Mouse (Mus musculus): ENCODE measurements at regions not wholly inside any gene's neighbourhood (a gene's known extent, or its start where the extent isn't known, plus 50 kb on each side); places are given as distances from the start of the nearest gene placed in this dataset.

DNA sequence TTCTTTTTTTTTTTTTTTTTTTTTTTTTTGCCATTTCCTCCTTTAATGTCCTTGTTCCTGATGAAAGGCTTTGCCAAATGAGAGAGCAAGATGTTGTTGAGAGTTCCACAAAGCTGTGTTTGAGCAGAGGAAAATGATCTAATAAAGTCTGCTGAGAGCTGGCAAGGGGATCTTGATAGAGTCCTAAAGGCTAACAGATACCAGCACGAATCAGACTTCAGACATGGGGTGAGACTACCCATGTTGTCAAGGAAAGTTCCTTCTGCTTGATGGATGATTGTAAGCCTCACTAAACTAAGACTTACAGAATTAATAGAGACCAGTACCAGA lies 665.2 kb upstream of the Fam92a start:
- Histone ChIP-seq H3K27ac (replicated peaks; ENCODE audit: low read depth, low read length) (no peak overlapping the region), H3K36me3 (ENCODE audit: control insufficient read depth, insufficient read depth, low read length) (no peaks in the 10 kb centered on the region), H3K4me1 (ENCODE audit: control insufficient read depth, insufficient read depth, low read length) (no peaks in the 10 kb centered on the region), H3K4me2 (ENCODE audit: low read depth, low read length) (no peak overlapping the region), H3K9me3 (ENCODE audit: control insufficient read depth, low read length) (no peaks in the 10 kb centered on the region), H3K27me3 (replicated peaks; ENCODE audit: control insufficient read depth, insufficient read depth, low read length) (no peaks in the 10 kb centered on the region), H3K4me3 (ENCODE audit: low read depth, low read length) (no peak overlapping the region), H3K9ac (ENCODE audit: low read depth, low read length) (no peak overlapping the region)
- no peak for DNase-seq (ENCODE audit: low spot score)
- ATAC-seq (ENCODE audit: low read depth) = no peak
- WGBS = 56% methylated on average over 1 of the region's 1 CpGs

DNA sequence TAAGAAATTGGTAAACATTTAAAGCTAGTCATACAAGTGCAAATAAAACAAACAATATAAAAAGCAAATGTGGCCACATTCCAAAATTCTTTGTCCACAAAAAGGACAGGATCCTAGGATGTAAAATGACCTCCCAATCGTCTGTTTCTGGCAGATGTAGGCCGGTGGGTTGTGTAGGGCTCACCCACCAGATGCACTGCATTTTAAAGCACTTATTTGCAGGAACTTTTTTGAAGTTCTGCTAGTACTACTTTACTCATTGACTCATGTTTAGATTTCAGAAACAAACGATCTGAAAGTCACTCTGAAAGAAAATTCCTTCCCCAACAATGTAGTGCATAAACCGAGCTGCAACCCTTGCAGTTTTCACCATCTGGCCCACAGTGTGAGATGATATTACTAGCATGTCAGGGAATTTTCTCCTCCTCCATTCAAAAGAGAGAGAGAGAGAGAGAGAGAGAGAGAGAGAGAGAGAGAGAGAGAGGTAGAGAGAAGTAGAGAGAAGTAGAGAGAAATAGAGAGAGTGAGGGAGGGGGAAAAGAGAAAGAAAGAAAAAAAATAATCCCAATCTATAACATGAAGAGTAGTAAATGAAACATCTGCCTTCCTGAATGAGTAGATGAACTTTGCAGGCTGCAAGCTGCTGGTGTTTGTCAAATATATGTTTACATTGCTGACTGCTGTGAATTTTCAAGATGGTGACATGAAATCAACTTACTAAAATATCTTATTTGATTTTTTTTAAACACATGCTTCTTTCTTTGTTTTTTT lies 664.7 kb upstream of the Fam92a start:
- DNase-seq (ENCODE audit: low spot score) (no peak), ATAC-seq (ENCODE audit: low read depth) (no peak)
- H3K9me3 ChIP-seq (ENCODE audit: control insufficient read depth, low read length) = no peaks in the 10 kb centered on the region
- H3K4me1 ChIP-seq (ENCODE audit: control insufficient read depth, insufficient read depth, low read length) = no peaks in the 10 kb centered on the region
- H3K4me2 ChIP-seq (ENCODE audit: low read depth, low read length) = no peak overlapping the region
- no peak overlapping the region for H3K4me3 ChIP-seq (ENCODE audit: low read depth, low read length)
- 40% methylated on average over 4 of the region's 4 CpGs for WGBS
- H3K27ac ChIP-seq (replicated peaks; ENCODE audit: low read depth, low read length) = no peak overlapping the region
- no peak overlapping the region for H3K9ac ChIP-seq (ENCODE audit: low read depth, low read length)
- H3K27me3 ChIP-seq (replicated peaks; ENCODE audit: control insufficient read depth, insufficient read depth, low read length) = no peaks in the 10 kb centered on the region
- H3K36me3 ChIP-seq (ENCODE audit: control insufficient read depth, insufficient read depth, low read length) = no peaks in the 10 kb centered on the region

DNA sequence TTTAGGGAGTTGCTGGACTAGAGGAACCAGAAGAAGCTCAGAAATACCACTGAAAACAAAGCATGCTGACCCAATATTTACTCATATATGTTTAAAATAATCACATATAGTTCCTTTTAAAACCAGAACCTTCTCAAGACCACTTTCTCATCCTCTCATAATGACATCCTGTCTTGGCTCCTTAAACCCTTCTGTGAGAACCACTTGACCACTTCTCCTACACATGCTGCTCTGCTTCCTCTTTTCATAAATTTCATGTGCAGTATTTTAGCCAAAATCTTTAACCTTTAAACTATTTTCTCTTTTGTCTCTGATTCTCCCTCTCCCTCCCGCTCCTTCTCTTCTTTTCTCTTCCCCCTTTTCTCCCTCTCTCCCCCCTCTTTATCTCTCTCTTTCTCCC lies 654.6 kb upstream of the Fam92a start:
- Histone ChIP-seq H3K27me3 (replicated peaks; ENCODE audit: control insufficient read depth, insufficient read depth, low read length) (no peaks in the 10 kb centered on the region), H3K9me3 (ENCODE audit: control insufficient read depth, low read length) (no peaks in the 10 kb centered on the region), H3K4me2 (ENCODE audit: low read depth, low read length) (no peak overlapping the region), H3K27ac (replicated peaks; ENCODE audit: low read depth, low read length) (no peak overlapping the region), H3K4me3 (ENCODE audit: low read depth, low read length) (no peak overlapping the region), H3K9ac (ENCODE audit: low read depth, low read length) (no peak overlapping the region), H3K4me1 (ENCODE audit: control insufficient read depth, insufficient read depth, low read length) (no peaks in the 10 kb centered on the region), H3K36me3 (ENCODE audit: control insufficient read depth, insufficient read depth, low read length) (no peaks in the 10 kb centered on the region)
- no peak for DNase-seq (ENCODE audit: low spot score)
- no peak for ATAC-seq (ENCODE audit: low read depth)
- WGBS = 97% methylated on average over 1 of the region's 1 CpGs

DNA sequence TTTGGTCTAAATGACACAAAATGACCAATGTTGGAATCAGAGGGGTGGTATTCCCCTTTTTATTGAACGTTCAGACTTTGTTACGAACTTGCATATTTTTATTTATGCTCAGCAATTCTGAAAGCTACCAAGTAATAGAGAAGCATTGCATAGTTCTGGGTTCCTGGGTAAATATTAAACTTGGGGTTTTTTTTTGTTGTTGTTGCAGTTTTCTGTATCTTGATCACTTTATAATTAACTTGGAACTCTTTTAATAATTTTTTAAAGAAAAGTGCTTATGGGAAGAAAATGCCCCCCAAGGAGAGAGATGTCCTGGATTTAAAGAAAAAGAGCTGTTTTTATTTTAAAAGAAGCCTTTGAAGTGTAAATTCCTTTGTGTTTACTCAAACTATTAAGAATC lies 642.4 kb upstream of the Fam92a start:
- no peak overlapping the region for H3K4me3 ChIP-seq (ENCODE audit: low read depth, low read length)
- H3K36me3 ChIP-seq (ENCODE audit: control insufficient read depth, insufficient read depth, low read length) = no peaks in the 10 kb centered on the region
- H3K4me2 ChIP-seq (ENCODE audit: low read depth, low read length) = no peak overlapping the region
- no peak for ATAC-seq (ENCODE audit: low read depth)
- no peak for DNase-seq (ENCODE audit: low spot score)
- WGBS = 97% methylated on average over 2 of the region's 2 CpGs
- H3K4me1 ChIP-seq (ENCODE audit: control insufficient read depth, insufficient read depth, low read length) = no peaks in the 10 kb centered on the region
- no peak overlapping the region for H3K27ac ChIP-seq (replicated peaks; ENCODE audit: low read depth, low read length)
- no peak overlapping the region for H3K9ac ChIP-seq (ENCODE audit: low read depth, low read length)
- no peaks in the 10 kb centered on the region for H3K9me3 ChIP-seq (ENCODE audit: control insufficient read depth, low read length)
- H3K27me3 ChIP-seq (replicated peaks; ENCODE audit: control insufficient read depth, insufficient read depth, low read length) = no peaks in the 10 kb centered on the region

DNA sequence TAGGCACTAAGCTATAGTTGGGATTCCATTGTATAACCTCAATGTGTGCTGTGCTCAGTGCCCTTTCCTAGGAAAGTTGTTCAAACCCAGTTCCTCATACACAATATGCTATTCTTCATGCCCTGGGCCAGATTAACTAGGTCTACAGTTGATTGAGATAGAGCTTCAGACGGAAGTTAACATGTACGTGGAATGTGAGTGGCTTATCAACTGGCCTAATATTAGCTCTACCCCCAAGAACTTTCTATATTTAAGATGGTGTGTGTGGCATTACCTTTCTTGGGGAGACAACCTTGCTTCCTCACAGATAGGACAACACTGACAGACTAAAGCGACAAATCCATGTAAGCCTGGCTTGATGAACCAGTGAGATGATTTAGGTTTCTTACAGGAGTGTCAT lies 629.4 kb upstream of the Fam92a start:
- Histone ChIP-seq H3K4me1 (ENCODE audit: control insufficient read depth, insufficient read depth, low read length) (0 out of 2 replicates have a peak, but pooled peaks cover 4% of the 10 kb centered on the region), H3K4me3 (ENCODE audit: low read depth, low read length) (no peak overlapping the region), H3K9me3 (ENCODE audit: control insufficient read depth, low read length) (no peaks in the 10 kb centered on the region), H3K9ac (ENCODE audit: low read depth, low read length) (no peak overlapping the region), H3K27me3 (replicated peaks; ENCODE audit: control insufficient read depth, insufficient read depth, low read length) (no peaks in the 10 kb centered on the region), H3K4me2 (ENCODE audit: low read depth, low read length) (no peak overlapping the region), H3K27ac (replicated peaks; ENCODE audit: low read depth, low read length) (no peak overlapping the region), H3K36me3 (ENCODE audit: control insufficient read depth, insufficient read depth, low read length) (no peaks in the 10 kb centered on the region)
- ATAC-seq (ENCODE audit: low read depth) (no peak), DNase-seq (ENCODE audit: low spot score) (no peak)
- 91% methylated on average over 3 of the region's 3 CpGs for WGBS

DNA sequence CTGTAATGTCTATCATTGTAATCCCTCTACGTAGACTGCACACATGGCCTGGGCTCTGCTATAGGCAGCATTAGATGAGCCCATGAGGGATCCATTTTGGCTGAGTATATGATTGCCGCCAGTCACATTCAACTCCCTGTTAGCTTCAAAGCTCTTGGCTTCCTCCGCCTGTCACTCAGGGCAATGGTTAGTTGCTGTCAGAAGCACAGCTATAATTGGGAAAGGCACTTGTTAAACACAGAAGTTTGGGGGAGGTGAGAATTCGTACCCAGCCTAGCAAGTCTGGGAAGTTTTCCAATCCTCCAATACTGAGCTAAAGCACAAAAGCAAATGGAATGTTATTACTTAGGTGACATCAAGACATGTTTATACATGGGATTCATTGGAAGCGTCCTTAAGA lies 627.7 kb upstream of the Fam92a start:
- no peak overlapping the region for H3K9ac ChIP-seq (ENCODE audit: low read depth, low read length)
- DNase-seq (ENCODE audit: low spot score) = peak; percentile 56
- no peak overlapping the region for H3K4me3 ChIP-seq (ENCODE audit: low read depth, low read length)
- no peaks in the 10 kb centered on the region for H3K27me3 ChIP-seq (replicated peaks; ENCODE audit: control insufficient read depth, insufficient read depth, low read length)
- H3K27ac ChIP-seq (replicated peaks; ENCODE audit: low read depth, low read length) = no peak overlapping the region
- H3K9me3 ChIP-seq (ENCODE audit: control insufficient read depth, low read length) = no peaks in the 10 kb centered on the region
- no peak overlapping the region for H3K4me2 ChIP-seq (ENCODE audit: low read depth, low read length)
- ATAC-seq (ENCODE audit: low read depth) = no peak
- H3K36me3 ChIP-seq (ENCODE audit: control insufficient read depth, insufficient read depth, low read length) = no peaks in the 10 kb centered on the region
- WGBS = 59% methylated on average over 5 of the region's 5 CpGs
- 0 out of 2 replicates have a peak, but pooled peaks cover 4% of the 10 kb centered on the region for H3K4me1 ChIP-seq (ENCODE audit: control insufficient read depth, insufficient read depth, low read length)

DNA sequence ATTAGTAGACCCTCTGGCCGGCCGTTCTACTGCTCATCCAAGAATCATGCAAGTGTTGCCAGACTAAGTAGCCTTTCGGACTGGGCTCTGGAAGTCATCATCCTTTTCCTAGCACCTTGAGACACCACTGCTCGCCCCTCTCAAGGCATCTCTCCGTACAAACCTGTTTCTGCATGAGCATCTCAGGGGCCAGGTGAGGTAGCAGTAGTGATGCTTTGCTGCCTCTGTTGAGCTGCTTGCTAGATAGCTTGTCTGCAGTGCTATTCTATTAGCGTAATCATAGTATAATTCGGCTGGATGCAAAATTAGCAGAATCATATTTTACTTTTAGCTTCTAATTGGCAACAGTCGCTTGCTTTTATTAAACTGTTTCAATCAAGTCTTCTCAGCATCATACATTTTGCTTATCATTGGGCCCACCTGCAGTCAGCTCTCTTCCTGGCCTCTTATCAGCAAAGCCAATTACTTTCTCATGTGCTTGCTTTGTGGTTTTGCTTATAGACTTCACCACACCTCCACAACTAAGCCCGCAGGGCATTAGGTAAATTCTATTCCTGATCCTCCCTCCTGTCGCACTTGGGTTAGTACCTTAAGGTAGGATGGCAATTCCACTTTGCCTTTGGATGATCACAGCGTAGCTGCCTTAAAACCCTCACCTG lies 621.1 kb upstream of the Fam92a start:
- no peak overlapping the region for H3K4me3 ChIP-seq (ENCODE audit: low read depth, low read length)
- no peaks in the 10 kb centered on the region for H3K9me3 ChIP-seq (ENCODE audit: control insufficient read depth, low read length)
- H3K4me1 ChIP-seq (ENCODE audit: control insufficient read depth, insufficient read depth, low read length) = no peaks in the 10 kb centered on the region
- H3K4me2 ChIP-seq (ENCODE audit: low read depth, low read length) = no peak overlapping the region
- ATAC-seq (ENCODE audit: low read depth) (no peak), DNase-seq (ENCODE audit: low spot score) (no peak)
- H3K27me3 ChIP-seq (replicated peaks; ENCODE audit: control insufficient read depth, insufficient read depth, low read length) = no peaks in the 10 kb centered on the region
- H3K27ac ChIP-seq (replicated peaks; ENCODE audit: low read depth, low read length) = no peak overlapping the region
- no peaks in the 10 kb centered on the region for H3K36me3 ChIP-seq (ENCODE audit: control insufficient read depth, insufficient read depth, low read length)
- H3K9ac ChIP-seq (ENCODE audit: low read depth, low read length) = no peak overlapping the region
- 73% methylated on average over 11 of the region's 11 CpGs for WGBS

DNA sequence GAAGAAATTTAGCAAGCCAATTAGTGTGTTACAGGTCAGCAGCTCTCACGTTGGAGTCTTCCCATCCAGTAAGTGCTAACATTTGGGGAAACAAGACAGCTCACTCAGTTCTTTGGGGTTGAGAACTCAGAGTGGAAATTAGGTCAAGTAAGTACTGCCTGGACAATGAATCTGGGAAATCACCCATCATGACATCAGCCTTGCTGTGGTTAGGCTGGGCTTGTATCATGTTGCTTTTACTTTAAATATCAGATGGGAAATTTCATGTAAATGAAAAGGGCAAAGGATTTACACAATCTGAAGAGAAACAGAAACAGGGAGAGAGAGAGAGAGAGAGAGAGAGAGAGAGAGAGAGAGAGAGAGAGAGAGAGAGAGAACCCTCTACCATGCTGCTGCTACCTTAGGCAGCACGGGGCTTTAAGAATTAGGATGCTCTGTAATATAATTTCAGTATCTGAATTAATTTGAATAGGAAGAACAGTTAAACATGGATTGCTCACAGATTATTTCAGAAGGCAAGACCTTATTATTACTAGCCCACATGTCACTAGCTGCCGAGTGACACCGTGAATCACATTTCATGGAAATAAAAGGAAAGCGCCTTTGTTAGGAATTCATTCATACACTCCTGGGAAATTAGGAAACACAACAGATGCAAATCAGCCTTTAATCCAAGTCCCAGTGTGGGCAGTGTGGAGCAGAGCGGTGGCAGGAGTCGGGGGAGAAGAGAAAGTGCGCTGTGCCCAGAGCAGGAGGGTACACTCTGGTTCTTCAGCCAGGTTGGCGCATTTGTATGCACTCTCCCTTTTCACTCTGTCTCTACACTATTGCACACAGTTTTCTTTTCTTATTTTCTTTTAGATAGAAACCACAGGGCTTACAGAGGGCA lies 620.2 kb upstream of the Fam92a start:
- no peaks in the 10 kb centered on the region for H3K36me3 ChIP-seq (ENCODE audit: control insufficient read depth, insufficient read depth, low read length)
- 59% methylated on average over 9 of the region's 9 CpGs for WGBS
- DNase-seq (ENCODE audit: low spot score) (no peak), ATAC-seq (ENCODE audit: low read depth) (peak; percentile 50; the same call in 1 of the 2 replicates)
- no peak overlapping the region for H3K27ac ChIP-seq (replicated peaks; ENCODE audit: low read depth, low read length)
- H3K4me3 ChIP-seq (ENCODE audit: low read depth, low read length) = no peak overlapping the region
- H3K9ac ChIP-seq (ENCODE audit: low read depth, low read length) = no peak overlapping the region
- no peaks in the 10 kb centered on the region for H3K9me3 ChIP-seq (ENCODE audit: control insufficient read depth, low read length)
- H3K4me1 ChIP-seq (ENCODE audit: control insufficient read depth, insufficient read depth, low read length) = 0 out of 2 replicates have a peak, but pooled peaks cover under 1% of the 10 kb centered on the region
- H3K27me3 ChIP-seq (replicated peaks; ENCODE audit: control insufficient read depth, insufficient read depth, low read length) = no peaks in the 10 kb centered on the region
- no peak overlapping the region for H3K4me2 ChIP-seq (ENCODE audit: low read depth, low read length)

All from embryonic facial prominence, embryonic 14.5 days (tissue).